Mouse (Mus musculus) liver, postnatal 0 days (tissue): ENCODE data around the gene Krtap7-1. TPM values are rescaled to one million over a fixed set of nuclear protein-coding genes. Genes with fewer than 3 reads are reported as not detected.

Experiments
- ATAC-seq: fragments of 200-750 bp; cut with Nextera tagmentation; 2 replicates; pipeline ENCODE4 v1.8.0; 2017; ENCODE audit warnings: mild to moderate bottlenecking, moderate library complexity
- DNase-seq: peaks from one replicate; pipeline ENCODE4 v3.0.0-alpha.2; 2016
- H3K27ac ChIP-seq: fragments of 300-500 bp; sonication (generic); 2 replicates; pipeline ENCODE4 v1.5.1; 2014; ENCODE audit warnings: antibody characterized with exemption, moderate library complexity, mild to moderate bottlenecking, low read depth
- H3K27me3 ChIP-seq: fragments of 300-500 bp; sonication (generic); 2 replicates; pipeline ENCODE4 v1.6.1; 2014; ENCODE audit warnings: low read length, control low read depth, mixed read lengths; ENCODE audit not compliant: insufficient read depth
- H3K36me3 ChIP-seq: fragments of 300-500 bp; sonication (generic); replicated peaks from 2 replicates; pipeline ENCODE4 v1.6.1; 2014; ENCODE audit warnings: mild to moderate bottlenecking, control low read depth, low read length, moderate library complexity, mixed read lengths; ENCODE audit not compliant: insufficient read depth
- H3K4me1 ChIP-seq: fragments of 300-500 bp; sonication (generic); 2 replicates; pipeline ENCODE4 v1.6.1; 2014; ENCODE audit warnings: antibody characterized with exemption, mild to moderate bottlenecking, control low read depth; ENCODE audit not compliant: insufficient read depth
- H3K4me2 ChIP-seq: fragments of 300-500 bp; sonication (generic); 2 replicates; pipeline ENCODE4 v1.6.1; 2014; ENCODE audit warnings: low read depth, mild to moderate bottlenecking, low read length, moderate library complexity, mixed read lengths
- H3K4me3 ChIP-seq: fragments of 300-500 bp; sonication (generic); 2 replicates; pipeline ENCODE4 v1.5.1; 2014; ENCODE audit warnings: low read depth, low read length
- H3K9ac ChIP-seq: fragments of 300-500 bp; sonication (generic); replicated peaks from 2 replicates; pipeline ENCODE4 v1.6.1; 2014; ENCODE audit warnings: mild to moderate bottlenecking, moderate library complexity
- H3K9me3 ChIP-seq: fragments of 300-500 bp; sonication (generic); 2 replicates; pipeline ENCODE4 v1.6.1; 2016; ENCODE audit warnings: mild to moderate bottlenecking, control low read depth, low read length, mixed read lengths
- CTCF ChIP-seq: sonication (generic); IDR thresholded peaks from 2 replicates; pipeline ENCODE4 v1.5.1; 2016; ENCODE audit warnings: antibody characterized with exemption, low read depth
- EP300 ChIP-seq: IDR thresholded peaks from 2 replicates; pipeline ENCODE4 v1.6.1; 2016; ENCODE audit warnings: antibody characterized with exemption, low read depth, mild to moderate bottlenecking
- WGBS: fragments of 180-500 bp; shearing (Covaris S2); extraction: QIAGEN DNeasy Blood & Tissue Kit; methylation state at CpG from one replicate; pipeline ENCODE4 v1.1.7; 2014; ENCODE audit not compliant: insufficient replicate concordance; 5-methylcytosine and 5-hydroxymethylcytosine counted together
- polyA plus RNA-seq: library from polyadenylated mRNA; unstranded; fragments of >200 nt; fragmentation: Nextera tagmentation; extraction: Ambion mirVana; gene quantifications from 2 replicates; pipeline ENCODE4 v1.2.1, GENCODE M21; 2015

Krtap7-1 gene
- polyA plus RNA-seq, 1 experiment from 2014 or later = not detected

DNA sequence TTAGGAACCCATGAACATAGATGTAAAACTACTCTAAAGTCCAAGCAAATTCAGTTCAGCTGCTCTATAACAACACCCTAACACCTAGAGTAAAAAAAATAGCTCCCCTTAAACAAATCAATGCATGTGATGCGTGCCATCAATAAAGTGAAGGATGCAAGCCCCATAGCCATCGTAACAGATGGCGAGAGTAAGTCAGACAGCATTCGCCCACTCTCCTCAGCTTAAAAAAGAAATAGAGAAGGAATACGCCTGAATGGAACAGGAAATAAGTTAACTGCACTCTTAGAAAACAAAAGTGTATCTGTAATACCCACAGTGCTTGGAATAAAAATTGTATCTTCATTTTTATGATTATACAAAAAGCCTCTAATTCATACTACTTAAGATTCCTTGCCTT lies 11.1 kb downstream of the Krtap7-1 start:
- ATAC-seq = no peak
- Histone ChIP-seq H3K27me3 (no peaks in the 10 kb centered on the region), H3K9ac (no peak overlapping the region), H3K36me3 (no peaks in the 10 kb centered on the region), H3K27ac (no peak overlapping the region), H3K4me3 (no peak overlapping the region), H3K4me2 (no peak overlapping the region), H3K4me1 (no peaks in the 10 kb centered on the region), H3K9me3 (no peaks in the 10 kb centered on the region)
- DNase-seq = no peak
- no peak for TF ChIP-seq EP300
- TF ChIP-seq CTCF = no peak
- whole genome bisulfite sequencing = 79% methylated on average over 5 of the region's 5 CpGs

GRCm38 (mm10) chr16:89495394-89496153 lies 12.5 kb downstream of the Krtap7-1 start:
- WGBS = 72% methylated on average over 7 of the region's 7 CpGs
- Histone ChIP-seq H3K27me3 (no peaks in the 10 kb centered on the region), H3K4me3 (no peak overlapping the region), H3K4me1 (no peaks in the 10 kb centered on the region), H3K27ac (no peak overlapping the region), H3K4me2 (no peak overlapping the region), H3K36me3 (no peaks in the 10 kb centered on the region), H3K9me3 (no peaks in the 10 kb centered on the region), H3K9ac (no peak overlapping the region)
- no peak for ATAC-seq
- TF ChIP-seq EP300 = no peak
- no peak for TF ChIP-seq CTCF
- no peak for DNase-seq

DNA sequence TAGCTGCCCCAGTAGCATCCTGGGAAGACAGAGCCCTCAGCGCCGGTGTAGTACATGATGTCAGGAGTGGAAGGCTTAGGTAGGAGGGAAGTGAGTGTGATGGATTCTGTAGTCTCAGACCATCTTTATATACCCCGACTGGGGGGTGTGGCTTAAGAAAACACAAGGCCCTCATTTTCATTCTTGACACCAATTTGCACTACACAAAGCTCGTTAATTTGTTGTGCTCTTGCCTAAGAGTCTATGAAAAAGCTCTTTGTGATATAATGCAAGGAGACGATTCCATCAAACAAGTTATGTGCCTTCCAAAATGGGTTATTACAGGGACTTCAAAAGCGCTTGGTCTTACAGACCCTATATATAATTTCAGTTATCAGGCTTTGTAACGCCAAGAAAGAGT lies 20.3 kb downstream of the Krtap7-1 start, which contains the start of gene Krtap8-1:
Gene Krtap8-1 (minus strand): TSS at position 101 of the 400 bp plus-strand sequence.
- Histone ChIP-seq H3K4me3 (no peak within 1 kb of the TSS), H3K4me2 (no peak within 1 kb of the TSS), H3K27me3 (no peaks in the 10 kb centered on the region), H3K9me3 (no peaks in the 10 kb centered on the region), H3K27ac (no peak within 1 kb of the TSS), H3K4me1 (no peaks in the 10 kb centered on the region), H3K9ac (no peak within 1 kb of the TSS), H3K36me3 (no peaks in the 10 kb centered on the region)
- 79% methylated on average over 7 of the region's 7 CpGs for WGBS
- DNase-seq (no peak), ATAC-seq (no peak)
- TF ChIP-seq EP300 = no peak
- TF ChIP-seq CTCF = no peak

GRCm38 (mm10) chr16:89477679-89478314 lies 30.3 kb downstream of the Krtap7-1 start:
- ATAC-seq (no peak), DNase-seq (no peak)
- Histone ChIP-seq H3K27me3 (no peaks in the 10 kb centered on the region), H3K4me3 (no peak overlapping the region), H3K4me1 (no peaks in the 10 kb centered on the region), H3K36me3 (no peaks in the 10 kb centered on the region), H3K9me3 (no peaks in the 10 kb centered on the region), H3K27ac (no peak overlapping the region), H3K9ac (no peak overlapping the region), H3K4me2 (no peak overlapping the region)
- WGBS = 79% methylated on average over 12 of the region's 12 CpGs
- TF ChIP-seq CTCF (no peak), EP300 (no peak)

- no peaks in the 10 kb centered on the region for H3K9me3 ChIP-seq
- 73% methylated on average over 5 of the region's 5 CpGs for whole genome bisulfite sequencing
These were observed 46.9 kb downstream of the Krtap7-1 start for GRCm38 (mm10) chr16:89461189-89461588.

More at GRCm38 (mm10) chr16:89461189-89461588, 46.9 kb downstream of the Krtap7-1 start:
- H3K36me3 ChIP-seq = no peaks in the 10 kb centered on the region
- TF ChIP-seq EP300 (no peak), CTCF (no peak)
- H3K4me3 ChIP-seq = no peak overlapping the region
- H3K9ac ChIP-seq = no peak overlapping the region
- H3K27me3 ChIP-seq = no peaks in the 10 kb centered on the region
- DNase-seq (no peak), ATAC-seq (no peak)
- H3K4me2 ChIP-seq = no peak overlapping the region
- no peak overlapping the region for H3K27ac ChIP-seq
- H3K4me1 ChIP-seq = no peaks in the 10 kb centered on the region

Other genes with a start within 250 kb of the Krtap7-1 start
- not detected in 2 replicates for gene Krtap21-1, start 104.5 kb downstream of the Krtap7-1 start, polyA plus RNA-seq
- gene Krtap6-2, start 88.2 kb downstream of the Krtap7-1 start, polyA plus RNA-seq = not detected in 2 replicates
- not detected in 2 replicates for gene Krtap8-1, start 20.4 kb downstream of the Krtap7-1 start, polyA plus RNA-seq
- gene Krtap11-1, start 62.9 kb upstream of the Krtap7-1 start, polyA plus RNA-seq = not detected in 2 replicates